ENCODE assay signal across 9 mouse cellular contexts in genomic region chr5:105918289-105918688, GRCm38 (mm10). TPM values are rescaled to one million over a fixed set of nuclear protein-coding genes. Genes with fewer than 3 reads are reported as not detected.
DNase-seq lines count a peak whose midpoint lies in the region; ATAC-seq lines count a peak whose summit lies in the region.
"Had no signal": no experiment of that assay in that cellular context is flagged by ENCODE, and none has a peak within 500 bp of the region (broad histone marks: within the 10 kb centered on the region; RNA-seq: fewer than 3 reads in every experiment).

No protein-coding gene starts in this region.

- H3K4me1 ChIP-seq in forebrain, embryonic 10.5 days, result no peaks in the 10 kb centered on the region
- no peaks in the 10 kb centered on the region for H3K4me1 ChIP-seq in forebrain, embryonic 15.5 days
- no peaks in the 10 kb centered on the region; the same call in none of the 2 replicates for H3K4me1 ChIP-seq in midbrain, embryonic 11.5 days (ENCODE audit: control insufficient read depth, insufficient read depth, low read length)
- H3K4me1 ChIP-seq in midbrain, embryonic 14.5 days (ENCODE audit: control insufficient read depth, insufficient read depth, low read length), result peaks cover 13% of the 10 kb centered on the region
- 0 out of 2 replicates have a peak, but pooled peaks cover 5% of the 10 kb centered on the region for H3K4me1 ChIP-seq in embryonic facial prominence, embryonic 10.5 days

- no peak overlapping the region for H3K9ac ChIP-seq in forebrain, embryonic 15.5 days (replicated peaks)
- H3K9ac ChIP-seq in midbrain, embryonic 11.5 days (ENCODE audit: low read length), result no peak overlapping the region
- no peak overlapping the region for H3K9ac ChIP-seq in midbrain, embryonic 14.5 days (replicated peaks; ENCODE audit: low read length)
- H3K9ac ChIP-seq: neural tube, embryonic 13.5 days had no signal

- peak; percentile 28 for DNase-seq in forebrain, embryonic 10.5 days (ENCODE audit: extremely low spot score, low spot score)
- peak; percentile 93 for DNase-seq in midbrain, embryonic 11.5 days (ENCODE audit: low spot score, missing footprints)
- DNase-seq in midbrain, embryonic 14.5 days, result no peak
- DNase-seq in embryonic facial prominence, embryonic 10.5 days (ENCODE audit: low spot score), result peak; percentile 53
- peak; percentile 65 for DNase-seq in testis, postnatal 10 days (ENCODE audit: low spot score)
- DNase-seq in urinary bladder, adult 2 months (ENCODE audit: low spot score), result no peak
- no peak for DNase-seq in urinary bladder, adult 18-20 months (ENCODE audit: low spot score in 2 of 2)

- H3K36me3 ChIP-seq in forebrain, embryonic 10.5 days (replicated peaks), result peaks cover 84% of the 10 kb centered on the region
- peaks cover 38% of the 10 kb centered on the region for H3K36me3 ChIP-seq in forebrain, embryonic 15.5 days
- H3K36me3 ChIP-seq in midbrain, embryonic 11.5 days (ENCODE audit: control insufficient read depth, insufficient read depth, low read length), result peaks cover 13% of the 10 kb centered on the region
- H3K36me3 ChIP-seq in midbrain, embryonic 14.5 days (ENCODE audit: control insufficient read depth, insufficient read depth, low read length), result peaks cover 33% of the 10 kb centered on the region
- peaks cover 73% of the 10 kb centered on the region for H3K36me3 ChIP-seq in embryonic facial prominence, embryonic 10.5 days (replicated peaks)

- H3K27ac ChIP-seq in forebrain, embryonic 10.5 days, result no peak overlapping the region
- H3K27ac ChIP-seq in forebrain, embryonic 15.5 days (replicated peaks), result no peak overlapping the region
- no peak overlapping the region for H3K27ac ChIP-seq in midbrain, embryonic 11.5 days (ENCODE audit: low read depth, low read length)
- H3K27ac ChIP-seq in midbrain, embryonic 14.5 days (replicated peaks; ENCODE audit: low read depth, low read length), result no peak overlapping the region
- no peak overlapping the region for H3K27ac ChIP-seq in embryonic facial prominence, embryonic 10.5 days (replicated peaks)
- H3K27ac ChIP-seq: neural tube, embryonic 13.5 days had no signal

- WGBS in forebrain, embryonic 10.5 days, result 89% methylated on average over 6 of the region's 6 CpGs
- 87% methylated on average over 6 of the region's 6 CpGs for WGBS in forebrain, embryonic 15.5 days
- 87% methylated on average over 6 of the region's 6 CpGs for WGBS in midbrain, embryonic 11.5 days
- WGBS in midbrain, embryonic 14.5 days, result 91% methylated on average over 6 of the region's 6 CpGs
- 85% methylated on average over 6 of the region's 6 CpGs for WGBS in embryonic facial prominence, embryonic 10.5 days

- no peak overlapping the region for H3K4me2 ChIP-seq in forebrain, embryonic 15.5 days (replicated peaks)
- H3K4me2 ChIP-seq in midbrain, embryonic 11.5 days, result no peak overlapping the region
- H3K4me2 ChIP-seq in midbrain, embryonic 14.5 days (ENCODE audit: low read length), result no peak overlapping the region
- H3K4me2 ChIP-seq: neural tube, embryonic 13.5 days had no signal

- no peak for ATAC-seq in forebrain, embryonic 15.5 days (replicated peaks)
- no peak for ATAC-seq in midbrain, embryonic 11.5 days (ENCODE audit: low FRiP score)
- ATAC-seq in midbrain, embryonic 14.5 days (ENCODE audit: low FRiP score, low TSS enrichment), result no peak

- no peaks in the 10 kb centered on the region; the same call in 1 of the 2 replicates for H3K9me3 ChIP-seq in forebrain, embryonic 10.5 days
- no peaks in the 10 kb centered on the region for H3K9me3 ChIP-seq in forebrain, embryonic 15.5 days
- no peaks in the 10 kb centered on the region for H3K9me3 ChIP-seq in midbrain, embryonic 11.5 days (ENCODE audit: control insufficient read depth, low read length)
- no peaks in the 10 kb centered on the region for H3K9me3 ChIP-seq in midbrain, embryonic 14.5 days (ENCODE audit: control insufficient read depth, low read length)
- no peaks in the 10 kb centered on the region; the same call in 1 of the 2 replicates for H3K9me3 ChIP-seq in embryonic facial prominence, embryonic 10.5 days
- H3K9me3 ChIP-seq: neural tube, embryonic 13.5 days had no signal

- H3K4me3 ChIP-seq in forebrain, embryonic 10.5 days, result no peak overlapping the region
- H3K4me3 ChIP-seq in forebrain, embryonic 15.5 days, result no peak overlapping the region
- no peak overlapping the region for H3K4me3 ChIP-seq in midbrain, embryonic 11.5 days (ENCODE audit: low read depth, low read length)
- H3K4me3 ChIP-seq in midbrain, embryonic 14.5 days (replicated peaks; ENCODE audit: low read depth, low read length), result no peak overlapping the region
- no peak overlapping the region for H3K4me3 ChIP-seq in embryonic facial prominence, embryonic 10.5 days
- H3K4me3 ChIP-seq: neural tube, embryonic 13.5 days had no signal

- no peaks in the 10 kb centered on the region for H3K27me3 ChIP-seq in forebrain, embryonic 10.5 days (ENCODE audit: poor library complexity, severe bottlenecking)
- no peaks in the 10 kb centered on the region for H3K27me3 ChIP-seq in forebrain, embryonic 15.5 days
- H3K27me3 ChIP-seq in midbrain, embryonic 11.5 days (ENCODE audit: control insufficient read depth, insufficient read depth, low read length), result no peaks in the 10 kb centered on the region
- H3K27me3 ChIP-seq in midbrain, embryonic 14.5 days (ENCODE audit: control insufficient read depth, insufficient read depth, low read length), result no peaks in the 10 kb centered on the region
- no peaks in the 10 kb centered on the region for H3K27me3 ChIP-seq in embryonic facial prominence, embryonic 10.5 days (replicated peaks; ENCODE audit: low read depth, poor library complexity, severe bottlenecking)
- H3K27me3 ChIP-seq: neural tube, embryonic 13.5 days had no signal

RNA-seq across cellular contexts. Expression of gene Zfp326, which starts 41.9 kb away (rescaled TPM):
- 55.9 and 61.1 TPM in 2 replicates for polyA plus RNA-seq in forebrain, embryonic 10.5 days (2016; fragmentation: Nextera tagmentation; extraction: Ambion mirVana)
- polyA plus RNA-seq in forebrain, embryonic 15.5 days (2015; fragmentation: Nextera tagmentation; extraction: Ambion mirVana), result 55.3 and 57.8 TPM in 2 replicates
- polyA plus RNA-seq in midbrain, embryonic 11.5 days (2014; fragmentation: Nextera tagmentation; extraction: Ambion mirVana), result 43.3 and 50.6 TPM in 2 replicates
- 45.7 and 50.1 TPM in 2 replicates for polyA plus RNA-seq in midbrain, embryonic 14.5 days (2014; fragmentation: Nextera tagmentation; extraction: Ambion mirVana)
- polyA plus RNA-seq in embryonic facial prominence, embryonic 10.5 days (2016; fragmentation: Nextera tagmentation; extraction: Ambion mirVana), result 53.4 and 56.2 TPM in 2 replicates
- 23.0 and 24.4 TPM in 2 replicates for polyA plus RNA-seq in urinary bladder, adult 2 months (2012; rRNA removed)

Comparison
In these comparisons a context has a peak if more than half of its experiments do, and no peak if none do; other contexts are left out.
1. DNase-seq: peak in forebrain, embryonic 10.5 days (single experiment), midbrain, embryonic 11.5 days (single experiment), embryonic facial prominence, embryonic 10.5 days (single experiment) and testis, postnatal 10 days (single experiment); none in midbrain, embryonic 14.5 days (single experiment), urinary bladder, adult 2 months (single experiment) and urinary bladder, adult 18-20 months (0 of 2).